Mouse (Mus musculus) brain, embryonic 14.5 days (tissue): ENCODE results near the gene Vsig10. TPM values are rescaled to one million over a fixed set of nuclear protein-coding genes. Genes with fewer than 3 reads are reported as not detected.
A peak's percentile ranks its signal among the peaks of the same experiment; 100 is the strongest.

Source experiments
- DNase-seq: peaks from one replicate; pipeline ENCODE4 v3.0.0-alpha.2; 2011; ENCODE audit warnings: low read depth
- CTCF ChIP-seq: fragments of 200-500 bp; IDR thresholded peaks from 2 replicates; pipeline ENCODE4 v1.5.1; 2012; ENCODE audit warnings: inconsistent platforms, mild to moderate bottlenecking, moderate library complexity, borderline replicate concordance; ENCODE audit not compliant: insufficient read depth, insufficient read length; ENCODE audit errors: extremely low read depth
- POLR2A ChIP-seq: fragments of 200-500 bp; IDR thresholded peaks from 2 replicates; pipeline ENCODE4 v1.6.1; 2012; ENCODE audit warnings: mild to moderate bottlenecking, inconsistent platforms, borderline replicate concordance; ENCODE audit not compliant: poor library complexity, insufficient read depth, insufficient read length, severe bottlenecking; ENCODE audit errors: extremely low read depth
- polyA plus RNA-seq: library from polyadenylated mRNA; depleted of rRNA; stranded (reverse); fragments of >200 nt; gene quantifications from 2 replicates; pipeline ENCODE4 v1.2.3, GENCODE M21; 2012

Gene Vsig10
- polyA plus RNA-seq, 1 experiment = 2.6 TPM

DNA sequence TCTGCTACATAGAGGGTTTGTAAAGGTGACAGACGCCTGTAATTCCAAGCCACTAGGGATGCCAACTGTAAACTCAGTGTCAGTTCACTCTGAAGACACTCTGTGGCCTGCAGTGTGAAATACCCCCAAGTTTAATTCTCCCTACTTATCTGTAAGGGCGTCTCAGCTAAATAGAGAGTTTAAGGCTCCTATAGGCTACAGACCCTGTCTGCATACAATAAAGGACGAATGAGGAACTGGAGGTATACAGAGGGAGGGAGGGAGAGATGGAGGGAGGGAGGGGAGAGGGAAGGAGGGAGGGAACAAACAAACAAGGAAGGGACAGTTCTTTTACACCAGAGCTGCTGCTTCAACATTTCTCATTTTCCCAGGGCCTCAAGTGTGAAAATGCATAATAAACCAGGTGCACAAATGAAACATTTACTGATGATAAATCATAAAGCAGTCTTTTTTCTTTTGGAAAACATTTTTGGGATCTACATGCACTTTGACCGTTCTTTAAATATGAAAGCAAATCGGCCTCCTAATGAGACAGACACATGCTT, 26.6 kb downstream of the Vsig10 start:
- DNase-seq = no peak
- no peak for TF ChIP-seq POLR2A
- no peak for TF ChIP-seq CTCF

- no peak for TF ChIP-seq POLR2A
- no peak for TF ChIP-seq CTCF
- DNase-seq = no peak
Measured at GRCm38 (mm10) chr5:117346281-117346680, 27.4 kb downstream of the Vsig10 start.

GRCm38 (mm10) chr5:117347011-117347410, 28.1 kb downstream of the Vsig10 start:
- no peak for TF ChIP-seq CTCF
- TF ChIP-seq POLR2A = no peak
- no peak for DNase-seq

GRCm38 (mm10) chr5:117347838-117348237, 29.0 kb downstream of the Vsig10 start:
- TF ChIP-seq POLR2A = no peak
- no peak for TF ChIP-seq CTCF
- no peak for DNase-seq

DNA sequence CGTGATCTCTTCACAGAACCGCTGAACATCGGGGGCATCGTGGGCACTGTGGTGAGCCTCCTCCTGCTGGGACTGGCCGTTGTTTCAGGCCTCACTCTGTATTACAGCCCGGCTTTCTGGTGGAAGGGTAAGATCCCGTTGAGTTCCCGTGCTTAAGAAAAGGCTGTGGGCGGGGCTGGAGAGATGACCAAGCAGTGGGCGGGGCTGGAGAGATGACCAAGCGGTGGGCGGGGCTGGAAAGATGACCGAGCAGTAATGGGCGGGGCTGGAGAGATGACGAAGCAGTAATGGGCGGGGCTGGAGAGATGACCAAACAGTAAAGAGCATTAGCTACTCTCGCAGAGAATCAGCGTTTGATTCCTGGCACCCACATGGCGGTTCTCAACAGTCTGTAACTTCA, 29.4 kb downstream of the Vsig10 start:
- TF ChIP-seq POLR2A (no peak), CTCF (no peak)
- peak; percentile 75 for DNase-seq

- DNase-seq = no peak
- no peak for TF ChIP-seq CTCF
- no peak for TF ChIP-seq POLR2A
Measured at GRCm38 (mm10) chr5:117354121-117354520, 35.2 kb downstream of the Vsig10 start.

GRCm38 (mm10) chr5:117355648-117356303, 36.9 kb downstream of the Vsig10 start:
- TF ChIP-seq POLR2A (no peak), CTCF (no peak)

GRCm38 (mm10) chr5:117356365-117357128, 37.7 kb downstream of the Vsig10 start:
- peak; percentile 51 for DNase-seq

More at GRCm38 (mm10) chr5:117355648-117356303, 36.9 kb downstream of the Vsig10 start:
- DNase-seq = no peak

GRCm38 (mm10) chr5:117357129-117357477, 38.2 kb downstream of the Vsig10 start, which contains the start of gene Wsb2:
Gene Wsb2, plus strand, starts transcription at chr5:117357304.
- TF ChIP-seq POLR2A (peak; percentile 62; the same call in 1 of the 2 replicates), CTCF (no peak)
- DNase-seq = peak; percentile 84

More at GRCm38 (mm10) chr5:117356365-117357128, 37.7 kb downstream of the Vsig10 start:
- TF ChIP-seq POLR2A = no peak
- no peak for TF ChIP-seq CTCF

DNA sequence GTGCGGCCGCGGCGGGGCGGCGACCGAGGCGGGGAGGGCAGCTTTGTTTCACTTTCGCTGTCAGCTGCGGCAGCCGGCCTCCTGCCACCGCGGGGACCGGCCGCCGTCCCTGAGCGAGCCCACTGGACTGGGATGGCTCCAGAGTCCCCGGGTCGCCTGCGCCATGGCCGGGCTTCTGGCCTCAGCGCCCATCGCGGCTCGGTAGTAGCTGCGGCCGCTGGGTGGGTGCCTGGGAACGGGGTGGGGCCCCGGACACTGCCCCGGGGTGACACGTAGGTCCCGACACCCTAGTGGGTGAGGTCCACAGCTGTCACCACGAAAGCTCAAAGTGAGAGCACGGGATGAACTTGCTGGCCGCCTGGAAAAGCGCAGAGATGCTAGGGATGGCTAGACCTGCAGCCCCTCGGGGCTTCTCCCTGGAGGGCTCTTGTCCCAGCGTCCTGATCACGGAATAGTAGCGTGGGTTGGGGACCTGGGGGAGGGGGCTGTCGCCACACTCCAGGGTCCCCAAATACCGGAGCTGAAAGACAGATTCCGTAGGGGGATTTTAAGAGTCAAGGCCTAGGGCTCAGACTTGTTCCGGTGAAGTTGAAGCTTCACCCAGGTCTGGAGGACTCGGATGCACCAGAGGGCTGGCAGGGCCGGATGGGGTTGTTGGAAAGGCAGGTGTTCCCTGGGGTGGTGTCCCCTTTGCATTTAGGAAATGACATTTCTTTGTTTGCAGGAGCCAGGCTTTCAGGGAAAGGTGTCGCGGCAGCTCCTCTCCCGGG, 38.8 kb downstream of the Vsig10 start:
- peak; percentile 39 for DNase-seq
- TF ChIP-seq POLR2A (no peak), CTCF (no peak)

GRCm38 (mm10) chr5:117358248-117358630, 39.4 kb downstream of the Vsig10 start:
- DNase-seq = peak; percentile 27

DNA sequence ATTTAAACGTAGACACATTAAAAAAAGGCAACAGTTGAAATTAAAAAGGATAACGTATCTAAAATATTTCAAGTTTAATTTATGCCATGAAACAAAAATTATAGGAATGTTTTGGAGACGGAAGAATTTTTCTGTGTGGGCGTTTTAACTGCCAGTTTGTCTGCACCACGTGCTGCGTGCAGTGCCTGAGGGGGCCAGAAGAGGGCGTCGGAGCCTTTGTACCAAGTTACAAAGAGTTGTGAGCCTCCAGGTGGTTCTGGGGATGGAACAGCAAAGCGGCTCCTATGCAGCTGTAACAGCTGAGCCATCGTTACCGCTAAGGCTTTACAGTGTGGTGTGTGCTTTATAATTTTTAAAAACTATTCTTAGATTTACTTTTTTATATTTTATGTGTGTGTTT, 39.8 kb downstream of the Vsig10 start:
- TF ChIP-seq POLR2A (no peak), CTCF (peak; percentile 69)

More at GRCm38 (mm10) chr5:117358248-117358630, 39.4 kb downstream of the Vsig10 start:
- TF ChIP-seq CTCF = no peak
- no peak for TF ChIP-seq POLR2A

More for the DNA sequence above, 39.8 kb downstream of the Vsig10 start:
- DNase-seq = peak; percentile 74
